Mouse (Mus musculus) neutrophil, adult 59 days (primary cell): ENCODE data around the gene Hacd4. TPM values are rescaled to one million over a fixed set of nuclear protein-coding genes. Genes with fewer than 3 reads are reported as not detected.

ENCODE experiments used
- total RNA-seq, 2 experiments: library from RNA; stranded (reverse); gene quantifications; 1 replicate in 1 of 2; 2 replicates in 1 of 2; pipeline ENCODE4 v1.2.4; 2023

The Hacd4 gene
- 10 to 100 TPM; 91.3 to 98.5 TPM for total RNA-seq

GRCm38 (mm10) chr4:88438326-88438989 is at the start of gene Hacd4:
Gene Hacd4, minus strand, starts transcription at chr4:88438928.

Other genes with a start within 250 kb of the Hacd4 start
- not detected for gene Ifnb1, start 83.8 kb upstream of the Hacd4 start, total RNA-seq
- gene Ifna15, start 119.3 kb upstream of the Hacd4 start, total RNA-seq, result not detected
- not detected for gene Ifna14, start 132.9 kb upstream of the Hacd4 start, total RNA-seq
- not detected for gene Ifna9, start 153.5 kb upstream of the Hacd4 start, total RNA-seq
- gene Ifna12, start 164.4 kb upstream of the Hacd4 start, total RNA-seq, result not detected
- gene C87499, start 195.5 kb upstream of the Hacd4 start, total RNA-seq, result not detected
- gene Ifna13, start 205.5 kb upstream of the Hacd4 start, total RNA-seq, result not detected
- gene Ifna16, start 238.0 kb upstream of the Hacd4 start, total RNA-seq, result not detected
- gene Ifna2, start 245.0 kb upstream of the Hacd4 start, total RNA-seq, result not detected